8 mouse cellular contexts compared by ENCODE assay signal in the genomic region with DNA sequence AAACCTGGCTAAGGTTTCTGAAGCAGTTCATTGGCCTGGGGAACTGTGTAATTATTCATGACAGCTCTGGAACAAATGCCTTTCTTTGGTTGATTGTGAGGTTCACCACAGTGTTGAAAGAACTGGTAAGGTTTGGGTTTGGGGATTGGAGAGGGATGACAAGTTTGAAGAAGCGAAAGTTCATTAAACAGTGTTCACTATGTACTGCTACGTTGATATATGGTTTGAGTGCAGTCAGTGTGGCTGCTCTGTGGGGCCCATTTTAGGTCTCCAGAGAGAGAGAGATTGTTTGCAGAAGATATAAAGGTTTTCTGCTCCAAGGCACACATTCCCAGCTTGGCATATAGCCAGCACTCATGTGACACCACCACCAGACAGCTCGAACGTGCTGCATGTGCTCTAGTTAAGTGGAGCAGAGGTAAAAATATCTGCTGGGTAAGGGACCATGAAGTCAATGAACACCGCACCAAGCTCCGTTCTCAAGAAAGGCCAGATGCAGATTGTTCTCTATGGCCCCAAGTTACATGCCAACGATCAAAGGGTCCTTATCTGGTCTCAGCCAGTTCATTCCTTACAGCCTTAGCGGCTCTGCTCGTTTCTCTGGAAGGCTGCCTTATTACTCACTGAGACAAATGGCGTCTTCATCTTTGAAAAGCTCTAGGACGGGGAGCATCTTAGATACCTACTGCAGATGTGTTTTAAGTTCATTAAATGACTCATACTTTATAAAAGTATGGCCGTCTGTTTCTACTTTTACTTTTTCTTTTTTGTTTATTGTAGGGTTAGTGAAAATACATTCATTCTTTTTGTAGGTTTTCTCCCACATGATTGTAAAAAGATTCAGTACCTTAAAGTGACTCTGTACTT.
DNase-seq lines count a peak whose midpoint lies in the region; ATAC-seq and TF ChIP-seq lines count a peak whose summit lies in the region.

No protein-coding gene starts in this region.

- peak; percentile 63; the same call in 1 of the 2 replicates for ATAC-seq in forebrain, embryonic 12.5 days (ENCODE audit: low FRiP score)
- ATAC-seq in forebrain, embryonic 15.5 days (replicated peaks), result no peak
- peak; percentile 87 for ATAC-seq in intestine, postnatal 0 days

- peak; percentile 32 for DNase-seq in 416B (ENCODE audit: low read depth)
- DNase-seq in cerebellum, postnatal 14 days, result peak; percentile 49 to 55
- DNase-seq in lung, postnatal 14 days, result peak; percentile 21
- no peak for DNase-seq in gastrocnemius, adult 18-20 months (ENCODE audit: low spot score)
- no peak for DNase-seq in right cerebral cortex, postnatal 25 days

- H3K9ac ChIP-seq in forebrain, embryonic 12.5 days, result no peak overlapping the region
- no peak overlapping the region for H3K9ac ChIP-seq in forebrain, embryonic 15.5 days (replicated peaks)
- H3K9ac ChIP-seq in intestine, postnatal 0 days (ENCODE audit: low read depth, low read length), result no peak overlapping the region

- no peaks in the 10 kb centered on the region for H3K36me3 ChIP-seq in forebrain, embryonic 12.5 days (replicated peaks)
- H3K36me3 ChIP-seq in forebrain, embryonic 15.5 days, result no peaks in the 10 kb centered on the region
- H3K36me3 ChIP-seq in intestine, postnatal 0 days (ENCODE audit: control insufficient read depth, insufficient read depth), result no peaks in the 10 kb centered on the region

- 52% methylated on average over 12 of the region's 12 CpGs for WGBS in forebrain, embryonic 12.5 days
- WGBS in forebrain, embryonic 15.5 days, result 38% methylated on average over 12 of the region's 12 CpGs
- WGBS in intestine, postnatal 0 days, result 21% methylated on average over 12 of the region's 12 CpGs

- H3K27ac ChIP-seq in forebrain, embryonic 12.5 days, result no peak overlapping the region
- no peak overlapping the region for H3K27ac ChIP-seq in forebrain, embryonic 15.5 days (replicated peaks)
- H3K27ac ChIP-seq in intestine, postnatal 0 days (ENCODE audit: low read depth, low read length), result peak overlapping the region; percentile 52

- no peaks in the 10 kb centered on the region for H3K9me3 ChIP-seq in forebrain, embryonic 12.5 days
- no peaks in the 10 kb centered on the region for H3K9me3 ChIP-seq in forebrain, embryonic 15.5 days
- no peaks in the 10 kb centered on the region for H3K9me3 ChIP-seq in intestine, postnatal 0 days (ENCODE audit: control insufficient read depth)

- TF ChIP-seq CTCF in intestine, postnatal 0 days (IDR thresholded peaks at IDR 0.05; ENCODE audit: low read depth), result no peak

- H3K4me3 ChIP-seq in forebrain, embryonic 12.5 days (replicated peaks), result no peak overlapping the region
- no peak overlapping the region for H3K4me3 ChIP-seq in forebrain, embryonic 15.5 days
- H3K4me3 ChIP-seq in intestine, postnatal 0 days (ENCODE audit: low read depth, low read length), result no peak overlapping the region

- H3K4me2 ChIP-seq in forebrain, embryonic 12.5 days, result no peak overlapping the region; the same call in 1 of the 2 replicates
- H3K4me2 ChIP-seq in forebrain, embryonic 15.5 days (replicated peaks), result no peak overlapping the region
- H3K4me2 ChIP-seq in intestine, postnatal 0 days (replicated peaks; ENCODE audit: low read depth), result peak overlapping the region; percentile 46

- no peaks in the 10 kb centered on the region for H3K27me3 ChIP-seq in forebrain, embryonic 12.5 days
- H3K27me3 ChIP-seq in forebrain, embryonic 15.5 days, result no peaks in the 10 kb centered on the region
- no peaks in the 10 kb centered on the region for H3K27me3 ChIP-seq in intestine, postnatal 0 days (replicated peaks; ENCODE audit: control insufficient read depth, insufficient read depth, low read length)

- peaks cover 8% of the 10 kb centered on the region for H3K4me1 ChIP-seq in forebrain, embryonic 12.5 days
- peaks cover 7% of the 10 kb centered on the region for H3K4me1 ChIP-seq in forebrain, embryonic 15.5 days
- 0 out of 2 replicates have a peak, but pooled peaks cover 10% of the 10 kb centered on the region for H3K4me1 ChIP-seq in intestine, postnatal 0 days (replicated peaks; ENCODE audit: control insufficient read depth, insufficient read depth, low read length)

Comparison
In these comparisons a context has a peak if more than half of its experiments do, and no peak if none do; other contexts are left out.
1. DNase-seq: peak in 416B (single experiment), cerebellum, postnatal 14 days (2 of 2) and lung, postnatal 14 days (single experiment); none in gastrocnemius, adult 18-20 months (single experiment) and right cerebral cortex, postnatal 25 days (single experiment).